Mouse (Mus musculus) G1E-ER4 (cell line): ENCODE data around the gene Nepn. TPM values are rescaled to one million over a fixed set of nuclear protein-coding genes. Genes with fewer than 3 reads are reported as not detected.

ENCODE experiments used
- GATA1 ChIP-seq: IDR thresholded peaks from one replicate; pipeline ENCODE4 v1.8.0; 2012; ENCODE audit warnings: low read length, inconsistent platforms
- polyA plus RNA-seq: library from polyadenylated mRNA; stranded (reverse); fragments of >175 nt; gene quantifications from 2 replicates; pipeline ENCODE4 v1.2.3, GENCODE M21; 2012

The Nepn gene
- polyA plus RNA-seq, 1 experiment = not detected

- no peak for TF ChIP-seq GATA1
Measured at GRCm38 (mm10) chr10:52427634-52428415, 39.1 kb downstream of the Nepn start.

- TF ChIP-seq GATA1 = no peak
Measured at GRCm38 (mm10) chr10:52430953-52431352, 42.2 kb downstream of the Nepn start.

- no peak for TF ChIP-seq GATA1
Measured at GRCm38 (mm10) chr10:52434836-52435235, 46.1 kb downstream of the Nepn start.

Other genes starting within 250 kb of the Nepn start
- gene Ros1, start 193.7 kb upstream of the Nepn start, polyA plus RNA-seq = not detected in 2 replicates
- not detected in 2 replicates for gene Dcbld1, start 155.4 kb upstream of the Nepn start, polyA plus RNA-seq
- not detected in 2 replicates for gene Gm26741, start 30.2 kb upstream of the Nepn start, polyA plus RNA-seq
- 1.5 and 1.6 TPM in 2 replicates for gene Gopc, start 6.8 kb upstream of the Nepn start, polyA plus RNA-seq
- 9.6 and 13.2 TPM in 2 replicates for gene Nus1, start 28.6 kb downstream of the Nepn start, polyA plus RNA-seq